Mouse (Mus musculus) testis, adult 2 months (tissue): ENCODE results near the gene Vac14. TPM values are rescaled to one million over a fixed set of nuclear protein-coding genes. Genes with fewer than 3 reads are reported as not detected.

Experiments used
- H3K27ac ChIP-seq: fragments of 200-500 bp; 2 replicates; pipeline ENCODE4 v1.5.1; 2012; ENCODE audit warnings: low read depth, low read length; ENCODE audit not compliant: control insufficient read depth, insufficient read depth
- H3K27me3 ChIP-seq: fragments of 200-500 bp; 2 replicates; pipeline ENCODE4 v1.6.1; 2012; ENCODE audit warnings: mild to moderate bottlenecking, low read length, moderate library complexity; ENCODE audit not compliant: control insufficient read depth, insufficient read depth
- H3K36me3 ChIP-seq: fragments of 200-500 bp; 2 replicates; pipeline ENCODE4 v1.6.1; 2012; ENCODE audit warnings: mild to moderate bottlenecking, low read length; ENCODE audit not compliant: control insufficient read depth, insufficient read depth
- H3K4me1 ChIP-seq: fragments of 200-500 bp; 2 replicates; pipeline ENCODE4 v1.6.1; 2012; ENCODE audit warnings: low read length; ENCODE audit not compliant: control insufficient read depth, insufficient read depth
- H3K4me3 ChIP-seq: fragments of 200-500 bp; 2 replicates; pipeline ENCODE4 v1.5.1; 2012; ENCODE audit warnings: low read depth, mild to moderate bottlenecking, low read length, moderate library complexity, mixed read lengths; ENCODE audit not compliant: control insufficient read depth
- CTCF ChIP-seq: fragments of 200-500 bp; IDR thresholded peaks from 2 replicates; pipeline ENCODE4 v1.5.1; 2012; ENCODE audit warnings: low read depth, mild to moderate bottlenecking, inconsistent platforms, low read length, moderate library complexity; ENCODE audit not compliant: control insufficient read depth, insufficient read depth, insufficient replicate concordance
- POLR2A ChIP-seq: fragments of 200-500 bp; IDR thresholded peaks from 2 replicates; pipeline ENCODE4 v1.6.1; 2012; ENCODE audit warnings: low read depth, mild to moderate bottlenecking, inconsistent platforms, low read length, moderate library complexity; ENCODE audit not compliant: control insufficient read depth
- polyA plus RNA-seq: library from polyadenylated mRNA; depleted of rRNA; stranded (reverse); fragments of >200 nt; gene quantifications from 2 replicates; pipeline ENCODE4 v1.2.3, GENCODE M21; 2012

Gene Vac14
- polyA plus RNA-seq, 1 experiment, result 11.8 TPM

- H3K27ac ChIP-seq, result no peak overlapping the region
Observed at GRCm38 (mm10) chr8:110700561-110700960, 82.2 kb downstream of the Vac14 start.

GRCm38 (mm10) chr8:110702636-110703459 lies 84.5 kb downstream of the Vac14 start:
- TF ChIP-seq CTCF (no peak), POLR2A (no peak)
- Histone ChIP-seq H3K27ac (no peak overlapping the region), H3K36me3 (no peaks in the 10 kb centered on the region), H3K27me3 (no peaks in the 10 kb centered on the region), H3K4me1 (no peaks in the 10 kb centered on the region; the same call in 1 of the 2 replicates), H3K4me3 (no peak overlapping the region)

More at GRCm38 (mm10) chr8:110700561-110700960, 82.2 kb downstream of the Vac14 start:
- no peaks in the 10 kb centered on the region; the same call in 1 of the 2 replicates for H3K4me1 ChIP-seq
- TF ChIP-seq CTCF, result no peak
- no peak for TF ChIP-seq POLR2A
- no peaks in the 10 kb centered on the region for H3K27me3 ChIP-seq
- no peaks in the 10 kb centered on the region for H3K36me3 ChIP-seq
- H3K4me3 ChIP-seq, result no peak overlapping the region

- Histone ChIP-seq H3K4me1 (no peaks in the 10 kb centered on the region; the same call in 1 of the 2 replicates), H3K27ac (no peak overlapping the region), H3K36me3 (no peaks in the 10 kb centered on the region), H3K4me3 (no peak overlapping the region), H3K27me3 (no peaks in the 10 kb centered on the region)
- TF ChIP-seq POLR2A (no peak), CTCF (no peak)
Observed at GRCm38 (mm10) chr8:110703460-110704061, 85.2 kb downstream of the Vac14 start.

GRCm38 (mm10) chr8:110704103-110704502 lies 85.7 kb downstream of the Vac14 start:
- H3K4me3 ChIP-seq, result no peak overlapping the region
- H3K27ac ChIP-seq, result no peak overlapping the region
- H3K27me3 ChIP-seq, result no peaks in the 10 kb centered on the region
- no peaks in the 10 kb centered on the region for H3K36me3 ChIP-seq
- no peaks in the 10 kb centered on the region; the same call in 1 of the 2 replicates for H3K4me1 ChIP-seq
- no peak for TF ChIP-seq CTCF
- TF ChIP-seq POLR2A, result no peak

- Histone ChIP-seq H3K36me3 (no peaks in the 10 kb centered on the region), H3K27ac (no peak overlapping the region), H3K27me3 (no peaks in the 10 kb centered on the region), H3K4me1 (no peaks in the 10 kb centered on the region), H3K4me3 (no peak overlapping the region)
- TF ChIP-seq POLR2A (no peak), CTCF (no peak)
Observed at GRCm38 (mm10) chr8:110705391-110706287, 87.3 kb downstream of the Vac14 start.

GRCm38 (mm10) chr8:110706288-110706870 lies 88.0 kb downstream of the Vac14 start:
- no peak for TF ChIP-seq CTCF
- no peak for TF ChIP-seq POLR2A
- Histone ChIP-seq H3K36me3 (no peaks in the 10 kb centered on the region), H3K4me3 (no peak overlapping the region), H3K27ac (no peak overlapping the region), H3K27me3 (no peaks in the 10 kb centered on the region), H3K4me1 (no peaks in the 10 kb centered on the region)
